Mouse (Mus musculus): Measurements from ENCODE around the gene Mrps2. TPM values are rescaled to one million over a fixed set of nuclear protein-coding genes. Genes with fewer than 3 reads are reported as not detected.

The Mrps2 gene
- 10 to 100 TPM; 21.2 to 25.5 TPM for total RNA-seq (2021)
- long read RNA-seq, experiment 1, transcript Mrps2-201 (4 exons, 2,080 nt), result major isoform, 13 of 24 reads
- long read RNA-seq, experiment 1, partial matches to known transcripts, result 0 of 24 reads
- long read RNA-seq, experiment 1, other reads (novel, unspliced or antisense), result 11 of 24 reads
- long read RNA-seq, experiment 2, transcript Mrps2-201 (4 exons, 2,080 nt), result major isoform, 20 of 36 reads
- long read RNA-seq, experiment 2, partial matches to known transcripts, result 16 of 36 reads
- long read RNA-seq, experiment 2, other reads (novel, unspliced or antisense), result 0 of 36 reads

DNA sequence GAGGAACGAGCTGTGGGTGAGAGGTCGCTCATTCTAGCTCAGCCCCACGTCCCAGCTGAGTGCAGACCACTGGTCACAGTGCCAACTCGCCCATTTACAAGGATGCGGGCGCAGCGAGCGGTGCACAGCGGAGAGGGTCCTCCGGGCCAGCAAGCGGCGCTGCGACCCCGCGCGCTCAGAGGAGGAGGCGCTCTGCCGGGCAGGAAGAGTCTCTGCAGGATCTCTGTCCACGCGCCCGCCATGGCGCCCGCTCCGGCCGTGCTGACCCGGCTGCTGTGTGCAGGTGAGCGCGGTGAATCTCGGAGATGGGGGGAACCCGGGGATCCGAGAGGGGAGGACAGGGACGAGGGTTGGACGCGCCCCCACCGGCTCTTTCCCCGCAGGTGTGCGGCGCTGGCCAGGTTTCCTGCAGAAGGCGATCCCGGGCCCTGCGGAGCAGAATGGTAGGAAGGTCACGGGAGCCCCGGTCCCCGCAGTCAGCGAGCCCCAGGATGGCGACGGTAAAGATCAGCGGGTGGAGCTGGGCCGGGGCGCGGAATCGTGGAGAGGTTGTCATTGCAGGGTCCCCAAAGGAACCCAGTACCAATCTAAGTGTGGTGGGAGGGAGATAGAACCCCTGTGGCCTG lies at the start of gene Mrps2:
Mrps2 (plus strand) TSS at position 207 of the 626 bp plus-strand sequence.
- H3K4me3 ChIP-seq, result peak within 1 kb of the TSS; percentile 99
- peak within 1 kb of the TSS; percentile 91 for H3K27ac ChIP-seq
- peak; percentile 91 for DNase-seq
- intact Hi-C loops (cut with DNase I), result no loop called here
- TF ChIP-seq CTCF (IDR thresholded peaks at IDR 0.05), result peak; percentile 96

DNA sequence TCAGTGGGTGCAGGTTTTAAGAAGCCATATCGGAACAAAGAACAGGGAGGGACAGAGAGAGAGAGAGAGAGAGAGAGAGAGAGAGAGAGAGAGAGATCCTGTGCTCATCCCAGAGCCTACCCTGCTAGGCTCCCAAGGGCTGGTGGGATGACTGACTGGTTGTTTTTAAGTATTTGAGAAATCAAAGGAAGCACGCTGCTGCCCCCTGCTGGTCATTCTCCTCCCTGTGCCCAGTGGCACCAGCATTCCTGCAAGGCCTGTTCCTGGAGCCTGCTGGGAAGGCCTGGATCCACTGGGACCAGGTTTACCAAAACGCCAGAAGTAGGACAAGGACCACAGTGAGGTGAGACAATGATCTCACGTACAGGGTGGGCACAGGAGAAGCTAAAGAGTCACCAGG lies 48.0 kb upstream of the Mrps2 start:
- DNase-seq, result peak; percentile 87
- no peak overlapping the region for H3K4me3 ChIP-seq
- peak; percentile 93 for TF ChIP-seq CTCF (IDR thresholded peaks at IDR 0.05)
- intact Hi-C loops (cut with DNase I), result loop anchor here (5.0 to 10.0 kb wide), 2 partner anchors 335 to 438 kb away; partner anchors contain the start of gene Fcnb
- no peak overlapping the region for H3K27ac ChIP-seq

DNA sequence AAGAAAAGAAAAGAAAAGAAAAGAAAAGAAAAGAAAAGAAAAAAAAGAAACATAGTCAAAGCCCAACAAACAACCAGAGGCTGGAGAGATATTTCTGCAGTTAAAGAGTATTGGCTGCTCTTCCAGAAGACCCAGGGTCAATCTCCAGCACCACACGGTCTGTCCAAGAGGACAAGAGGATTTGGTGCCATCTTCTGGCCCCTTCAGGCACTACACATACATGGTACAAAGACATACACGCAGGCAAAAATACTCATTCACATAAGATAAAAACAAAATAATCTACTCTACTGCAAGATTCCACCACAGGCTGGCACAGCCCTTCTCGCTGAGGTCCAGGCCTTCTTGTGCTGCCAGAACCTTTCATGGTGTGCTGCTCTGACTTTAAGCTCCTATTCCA lies 44.7 kb upstream of the Mrps2 start:
- intact Hi-C loops (cut with DNase I), result loop anchor here (5.0 to 10.0 kb wide), 2 partner anchors 338 to 441 kb away; partner anchors contain the start of gene Fcnb
- no peak overlapping the region for H3K27ac ChIP-seq
- no peak for DNase-seq

DNA sequence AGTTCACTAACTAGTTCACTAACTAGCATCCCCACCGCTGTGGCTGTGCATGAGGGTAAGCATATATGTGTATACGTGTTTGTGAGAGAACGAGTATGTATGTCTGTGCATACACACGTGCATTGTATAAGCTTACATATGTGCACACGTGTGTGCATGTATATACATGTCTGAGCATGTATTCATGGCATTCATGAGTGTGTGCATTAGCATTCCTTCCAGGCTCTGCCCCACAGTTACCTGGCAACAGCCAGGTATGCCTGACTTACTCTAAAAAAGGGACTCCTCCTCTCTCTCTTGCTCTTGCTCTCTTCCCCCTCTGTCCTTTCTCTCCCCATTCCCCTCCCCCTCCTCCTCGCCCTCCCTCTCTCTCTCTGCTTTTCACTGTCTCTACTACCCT lies 40.6 kb upstream of the Mrps2 start:
- intact Hi-C loops (cut with DNase I), result loop anchor here (10.0 kb wide), 1 partner anchor 342 kb away; the partner anchor contains the start of gene Fcnb
- DNase-seq, result no peak
- Histone ChIP-seq H3K4me3 (no peak overlapping the region), H3K27ac (no peak overlapping the region)
- no peak for TF ChIP-seq CTCF (IDR thresholded peaks at IDR 0.05)

More for the DNA sequence above, 44.7 kb upstream of the Mrps2 start:
- TF ChIP-seq CTCF (IDR thresholded peaks at IDR 0.05), result peak; percentile 63
- H3K4me3 ChIP-seq, result no peak overlapping the region

DNA sequence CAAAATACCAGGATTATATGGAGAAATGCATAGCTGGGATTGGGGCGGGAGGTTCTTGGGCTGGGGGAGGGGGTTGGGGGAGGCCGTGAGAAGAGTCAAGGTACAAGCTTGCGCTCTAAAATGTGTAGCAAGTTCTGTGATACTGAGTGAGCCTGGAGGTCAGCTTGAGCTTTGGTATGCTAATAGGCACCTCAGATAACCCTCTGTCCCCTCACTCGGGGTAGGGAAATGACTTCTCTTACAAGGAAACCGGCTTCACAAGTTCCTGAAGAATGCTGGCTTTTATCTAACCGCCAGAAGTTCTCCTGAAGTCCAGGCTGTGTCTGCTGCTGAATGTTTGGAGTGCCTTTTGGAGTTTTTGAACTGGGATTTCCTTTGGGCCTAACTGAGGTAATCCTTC lies 37.0 kb upstream of the Mrps2 start:
- no peak for TF ChIP-seq CTCF (IDR thresholded peaks at IDR 0.05)
- Histone ChIP-seq H3K4me3 (no peak overlapping the region), H3K27ac (no peak overlapping the region)
- intact Hi-C loops (cut with DNase I), result no loop called here
- no peak for DNase-seq

DNA sequence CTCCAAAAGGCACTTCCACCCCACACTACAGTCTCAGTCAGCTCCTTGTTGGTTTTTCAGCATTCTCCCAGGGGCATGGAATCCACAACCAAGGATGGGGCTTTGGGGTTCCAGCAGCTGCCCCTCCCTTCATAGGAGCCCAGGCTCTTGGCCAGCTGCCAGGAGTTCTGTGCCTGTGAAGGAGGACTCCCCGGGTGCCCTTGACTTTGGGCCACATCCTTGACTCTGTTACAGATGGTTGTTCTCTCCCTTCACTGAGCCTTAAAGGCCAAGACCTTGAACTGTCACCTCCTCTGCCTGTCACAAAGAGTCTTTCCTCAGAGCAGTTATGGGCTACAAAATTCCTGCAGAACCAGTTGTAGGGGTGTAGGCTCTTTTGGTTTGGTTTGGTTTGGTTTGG lies 35.1 kb upstream of the Mrps2 start:
- Histone ChIP-seq H3K27ac (no peak overlapping the region), H3K4me3 (no peak overlapping the region)
- peak; percentile 45 for DNase-seq
- intact Hi-C loops (cut with DNase I), result no loop called here
- no peak for TF ChIP-seq CTCF (IDR thresholded peaks at IDR 0.05)

DNA sequence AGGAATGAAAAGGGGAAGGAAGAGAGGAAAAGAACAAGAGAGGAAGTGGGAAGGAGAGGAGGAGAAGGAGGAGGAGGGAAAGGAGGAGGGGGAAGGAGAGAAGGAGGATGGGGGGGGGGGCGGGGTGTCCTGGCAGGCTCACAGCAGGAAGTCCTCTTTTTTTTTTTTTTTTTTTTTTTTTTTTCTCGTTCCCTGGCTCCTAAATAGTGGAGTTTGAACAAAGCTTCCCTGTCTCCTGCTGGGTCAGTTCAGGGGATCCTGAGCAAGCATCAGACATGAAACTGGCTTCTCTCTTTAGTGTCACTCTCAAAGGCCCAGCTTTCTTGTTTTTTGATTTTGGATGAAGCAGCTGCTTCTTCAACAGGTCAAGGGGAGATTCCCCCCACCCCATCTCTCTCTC lies 34.4 kb upstream of the Mrps2 start:
- TF ChIP-seq CTCF (IDR thresholded peaks at IDR 0.05), result no peak
- Histone ChIP-seq H3K4me3 (no peak overlapping the region), H3K27ac (no peak overlapping the region)
- intact Hi-C loops (cut with DNase I), result no loop called here
- DNase-seq, result no peak

DNA sequence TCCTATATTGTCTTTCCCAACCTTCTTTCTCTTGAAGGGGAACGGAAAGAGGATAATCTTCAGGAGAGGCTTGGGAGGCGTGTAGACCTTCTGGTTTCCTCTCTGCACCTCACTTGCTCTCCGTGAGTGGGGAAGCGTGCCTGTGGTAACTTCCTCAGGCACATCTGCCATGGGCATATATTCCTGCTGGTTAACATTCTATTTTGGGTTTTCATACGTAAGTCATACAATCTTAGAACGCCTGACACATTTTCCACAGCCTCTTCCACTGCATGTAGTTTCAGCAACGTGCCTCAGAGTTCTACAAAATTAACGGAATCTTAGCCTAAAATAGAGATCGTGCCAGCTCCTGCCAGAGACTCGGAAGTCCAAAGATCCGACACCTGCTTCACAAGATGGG lies 32.5 kb upstream of the Mrps2 start:
- intact Hi-C loops (cut with DNase I), result no loop called here
- Histone ChIP-seq H3K27ac (peak overlapping the region; percentile 10; the same call in 1 of the 2 replicates), H3K4me3 (peak overlapping the region; percentile 43; the same call in 1 of the 2 replicates)
- no peak for DNase-seq
- TF ChIP-seq CTCF (IDR thresholded peaks at IDR 0.05), result no peak

DNA sequence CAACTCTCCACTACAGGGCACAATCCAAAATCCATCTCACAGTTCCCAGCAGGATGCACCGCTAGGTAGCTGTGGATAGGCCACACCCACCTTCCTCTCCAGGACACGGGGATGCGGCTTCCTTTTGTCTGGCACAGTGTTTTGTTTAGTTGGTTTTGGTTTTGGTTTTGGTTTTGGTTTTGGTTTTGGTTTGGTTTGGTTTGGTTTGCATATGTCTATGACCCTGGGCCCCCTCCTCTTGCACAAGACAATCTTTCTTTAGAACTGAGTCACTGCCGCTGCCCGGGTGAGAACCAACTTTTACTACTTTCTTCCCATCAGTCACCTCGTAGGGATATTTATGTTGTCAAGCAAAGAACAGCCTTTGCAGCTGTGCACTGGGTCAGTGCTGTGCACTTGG lies 27.0 kb upstream of the Mrps2 start:
- no peak overlapping the region for H3K4me3 ChIP-seq
- TF ChIP-seq CTCF (IDR thresholded peaks at IDR 0.05), result no peak
- intact Hi-C loops (cut with DNase I), result no loop called here
- no peak overlapping the region for H3K27ac ChIP-seq
- DNase-seq, result no peak

DNA sequence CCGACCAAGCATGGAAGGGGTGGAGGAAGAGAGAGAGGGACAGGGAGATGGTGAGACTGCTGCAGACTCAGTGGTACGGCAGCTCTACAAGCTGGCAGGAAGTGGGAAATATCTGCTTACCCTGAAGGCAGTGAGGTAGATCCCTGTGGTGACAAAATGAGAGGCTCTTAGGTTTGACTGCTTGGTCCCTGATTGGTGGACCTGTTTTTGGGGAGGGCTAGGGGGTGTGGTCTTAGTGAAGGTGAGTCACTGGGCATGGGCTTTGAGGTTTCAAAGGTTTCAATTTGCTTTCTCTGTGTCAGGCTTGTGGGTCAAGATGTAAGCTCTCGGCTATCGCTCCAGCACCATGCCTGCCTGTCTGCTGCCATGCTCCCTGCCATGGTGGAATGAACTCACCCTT lies 22.8 kb upstream of the Mrps2 start:
- no peak for TF ChIP-seq CTCF (IDR thresholded peaks at IDR 0.05)
- intact Hi-C loops (cut with DNase I), result no loop called here
- Histone ChIP-seq H3K4me3 (no peak overlapping the region), H3K27ac (no peak overlapping the region)
- no peak for DNase-seq

DNA sequence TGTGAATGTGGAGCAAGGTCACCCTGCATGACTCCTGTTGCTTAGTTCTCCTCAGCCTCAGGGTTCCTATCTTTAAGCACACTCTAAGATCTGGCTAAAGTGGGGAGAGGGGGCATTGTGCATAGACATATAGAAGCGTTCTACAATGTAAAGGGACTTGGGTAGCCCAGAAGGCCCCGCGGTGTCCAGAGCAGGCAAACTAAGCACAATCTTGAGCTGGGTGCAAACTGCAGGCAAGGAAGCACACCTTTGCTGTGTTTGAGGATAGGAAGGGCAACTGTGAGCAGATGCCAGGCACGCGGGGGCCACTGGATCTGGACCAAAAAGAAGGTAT lies 21.7 kb upstream of the Mrps2 start:
- no peak for DNase-seq
- H3K27ac ChIP-seq, result peak overlapping the region; percentile 74
- TF ChIP-seq CTCF (IDR thresholded peaks at IDR 0.05), result no peak
- intact Hi-C loops (cut with DNase I), result no loop called here
- H3K4me3 ChIP-seq, result peak overlapping the region; percentile 88

DNA sequence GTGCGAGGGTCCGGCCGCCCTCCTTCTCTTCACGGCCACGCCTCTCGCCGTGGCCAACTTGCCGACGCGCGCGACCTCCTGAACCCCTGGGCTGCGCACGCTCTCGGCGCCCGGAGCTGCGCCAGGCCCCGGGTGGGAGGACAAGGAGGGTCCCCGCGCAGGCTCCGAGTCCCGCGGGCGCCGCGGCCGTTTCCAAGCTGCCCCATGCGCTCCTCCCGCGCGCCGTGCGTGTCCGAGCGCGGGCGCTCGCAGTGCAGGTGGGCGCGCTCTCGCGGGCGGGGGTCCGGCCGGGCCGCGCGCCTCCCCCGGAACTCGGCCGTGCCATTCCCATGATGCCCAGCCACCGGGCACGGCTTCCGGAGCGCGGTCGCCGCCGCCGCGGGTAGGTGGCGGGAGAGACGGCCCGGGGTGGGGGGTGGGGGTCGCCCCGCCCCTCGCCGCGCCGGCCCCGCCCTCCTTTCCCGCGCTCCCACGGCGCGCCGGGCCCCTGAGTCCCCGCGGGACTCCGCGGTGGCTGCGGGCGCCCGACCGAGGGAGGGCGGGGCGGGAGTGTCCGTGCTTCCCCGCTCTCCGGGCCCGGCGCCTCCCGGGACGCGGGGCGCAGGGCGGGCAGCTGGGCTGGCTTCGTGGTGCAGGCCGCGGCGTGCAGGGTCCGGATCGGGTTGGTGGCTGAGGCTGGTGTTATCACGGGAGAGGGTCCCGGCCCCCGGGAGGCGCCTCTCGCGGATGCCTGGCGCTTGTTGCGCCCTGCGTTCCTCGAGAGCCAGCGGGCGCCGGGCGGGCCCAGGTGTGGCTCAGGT lies 21.2 kb upstream of the Mrps2 start, which contains the start of gene Ppp1r26:
Ppp1r26 (plus strand) TSS at position 286 of the 800 bp plus-strand sequence.
- Histone ChIP-seq H3K27ac (peak within 1 kb of the TSS; percentile 74), H3K4me3 (peak within 1 kb of the TSS; percentile 88)
- peak; percentile 70 for DNase-seq
- no peak for TF ChIP-seq CTCF (IDR thresholded peaks at IDR 0.05)
- intact Hi-C loops (cut with DNase I), result no loop called here

DNA sequence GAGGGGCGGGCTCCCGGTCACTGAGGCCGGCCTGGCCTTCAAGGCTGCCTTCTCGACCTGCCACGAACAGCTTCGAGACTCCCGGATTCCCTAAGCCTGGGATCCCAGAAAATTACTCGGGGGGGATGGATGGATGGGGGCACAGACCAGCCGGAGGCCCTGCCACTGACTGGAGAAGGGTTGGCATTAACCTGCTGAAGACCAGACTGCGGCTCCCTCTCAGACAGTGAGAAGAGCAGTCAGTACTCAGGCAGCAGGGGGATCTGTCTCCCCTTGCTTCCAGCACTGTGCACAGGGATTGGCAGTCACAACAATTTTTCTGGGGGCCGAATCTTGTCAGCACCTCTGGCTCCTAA lies 20.6 kb upstream of the Mrps2 start:
- TF ChIP-seq CTCF (IDR thresholded peaks at IDR 0.05), result no peak
- no peak for DNase-seq
- Histone ChIP-seq H3K27ac (peak overlapping the region; percentile 68), H3K4me3 (peak overlapping the region; percentile 88)
- intact Hi-C loops (cut with DNase I), result no loop called here
